In genomic region chr5:139138261-139138925, GRCm38 (mm10) we compare ENCODE assay signal across 8 mouse cellular contexts. TPM values are rescaled to one million over a fixed set of nuclear protein-coding genes. Genes with fewer than 3 reads are reported as not detected.
DNase-seq lines count a peak whose midpoint lies in the region; ATAC-seq lines count a peak whose summit lies in the region.

No protein-coding gene starts in this region.

- ATAC-seq in granulocyte monocyte progenitor cell, adult 5-6 weeks (replicated peaks; ENCODE audit: poor library complexity, severe bottlenecking), result peak; percentile 40
- peak; percentile 79 for ATAC-seq in lung, embryonic 16.5 days (ENCODE audit: low read depth)
- peak; percentile 13; the same call in 1 of the 2 replicates for ATAC-seq in stomach, embryonic 16.5 days (ENCODE audit: insufficient read depth, low FRiP score)

- no peaks in the 10 kb centered on the region for H3K9me3 ChIP-seq in lung, embryonic 16.5 days (ENCODE audit: control insufficient read depth, low read length)
- H3K9me3 ChIP-seq in stomach, embryonic 16.5 days (replicated peaks; ENCODE audit: control insufficient read depth, low read length), result no peaks in the 10 kb centered on the region

- H3K36me3 ChIP-seq in lung, embryonic 16.5 days (ENCODE audit: control insufficient read depth, insufficient read depth, low read length), result no peaks in the 10 kb centered on the region
- no peaks in the 10 kb centered on the region for H3K36me3 ChIP-seq in stomach, embryonic 16.5 days (ENCODE audit: control insufficient read depth, insufficient read depth, low read length)

- H3K4me2 ChIP-seq in lung, embryonic 16.5 days (ENCODE audit: low read depth, low read length), result no peak overlapping the region
- H3K4me2 ChIP-seq in stomach, embryonic 16.5 days (ENCODE audit: low read depth, low read length), result no peak overlapping the region

- no peak overlapping the region for H3K9ac ChIP-seq in lung, embryonic 16.5 days (ENCODE audit: low read length)
- H3K9ac ChIP-seq in stomach, embryonic 16.5 days (ENCODE audit: low read length), result no peak overlapping the region

- H3K4me3 ChIP-seq in lung, embryonic 16.5 days (ENCODE audit: low read length), result no peak overlapping the region
- no peak overlapping the region for H3K4me3 ChIP-seq in stomach, embryonic 16.5 days (replicated peaks; ENCODE audit: low read length)

- H3K27ac ChIP-seq in lung, embryonic 16.5 days (ENCODE audit: low read length), result peak overlapping the region; percentile 23; the same call in 1 of the 2 replicates
- H3K27ac ChIP-seq in stomach, embryonic 16.5 days (ENCODE audit: low read length), result peak overlapping the region; percentile 15; the same call in 1 of the 2 replicates

- no peaks in the 10 kb centered on the region for H3K27me3 ChIP-seq in lung, embryonic 16.5 days (ENCODE audit: control insufficient read depth, insufficient read depth, low read depth, low read length)
- no peaks in the 10 kb centered on the region for H3K27me3 ChIP-seq in stomach, embryonic 16.5 days (ENCODE audit: control insufficient read depth, insufficient read depth, low read length)

- peak; percentile 93 for DNase-seq in heart, adult 11 months
- no peak for DNase-seq in heart, adult 9 months (ENCODE audit: low spot score in 2 of 2)
- DNase-seq in adipocyte (ENCODE audit: low spot score), result peak; percentile 49
- no peak for DNase-seq in ovary, postnatal 14 days (ENCODE audit: low spot score)
- no peak for DNase-seq in testis, postnatal 10 days (ENCODE audit: low spot score)

- WGBS in lung, embryonic 16.5 days, result 49% methylated on average over 12 of the region's 12 CpGs
- WGBS in stomach, embryonic 16.5 days, result 48% methylated on average over 12 of the region's 12 CpGs

- H3K4me1 ChIP-seq in lung, embryonic 16.5 days (replicated peaks; ENCODE audit: control insufficient read depth, insufficient read depth, low read length), result peaks cover 14% of the 10 kb centered on the region
- peaks cover 11% of the 10 kb centered on the region; the same call in 1 of the 2 replicates for H3K4me1 ChIP-seq in stomach, embryonic 16.5 days (ENCODE audit: control insufficient read depth, insufficient read depth, low read length)

RNA-seq across cellular contexts. Expression of gene Prkar1b, which starts 11.4 kb away (rescaled TPM):
- 1.4 TPM in 1 of 2 replicates, not detected in the other for total RNA-seq in granulocyte monocyte progenitor cell, adult 5-6 weeks (2014; fragmentation: Nextera tagmentation)
- total RNA-seq in granulocyte monocyte progenitor cell, adult 5-6 weeks (2017), result 0.10 and 0.17 TPM in 2 replicates
- 17.3 and 17.4 TPM in 2 replicates for polyA plus RNA-seq in lung, embryonic 16.5 days (2015; fragmentation: Nextera tagmentation; extraction: Ambion mirVana)
- 25.2 and 25.8 TPM in 2 replicates for polyA plus RNA-seq in stomach, embryonic 16.5 days (2015; fragmentation: Nextera tagmentation; extraction: Ambion mirVana)

RNA-seq across cellular contexts. Expression of gene Dnaaf5, which starts 11.6 kb away (rescaled TPM):
- 8.3 and 9.8 TPM in 2 replicates for total RNA-seq in granulocyte monocyte progenitor cell, adult 5-6 weeks (2014; fragmentation: Nextera tagmentation)
- 7.8 TPM in 2 replicates for total RNA-seq in granulocyte monocyte progenitor cell, adult 5-6 weeks (2017)
- polyA plus RNA-seq in lung, embryonic 16.5 days (2015; fragmentation: Nextera tagmentation; extraction: Ambion mirVana), result 4.8 and 5.8 TPM in 2 replicates
- polyA plus RNA-seq in stomach, embryonic 16.5 days (2015; fragmentation: Nextera tagmentation; extraction: Ambion mirVana), result 2.6 and 3.1 TPM in 2 replicates

Comparison
In these comparisons a context has a peak if more than half of its experiments do, and no peak if none do; other contexts are left out.
1. DNase-seq: peak in heart, adult 11 months (single experiment) and adipocyte (single experiment); none in heart, adult 9 months (0 of 2), ovary, postnatal 14 days (single experiment) and testis, postnatal 10 days (single experiment).
2. ATAC-seq: peak in every context shown above with its lines; median percentile 79 in lung, embryonic 16.5 days; 40 in granulocyte monocyte progenitor cell, adult 5-6 weeks; 13 in stomach, embryonic 16.5 days.